Comparison of ENCODE assay signal across 17 mouse cellular contexts in the genomic region with DNA sequence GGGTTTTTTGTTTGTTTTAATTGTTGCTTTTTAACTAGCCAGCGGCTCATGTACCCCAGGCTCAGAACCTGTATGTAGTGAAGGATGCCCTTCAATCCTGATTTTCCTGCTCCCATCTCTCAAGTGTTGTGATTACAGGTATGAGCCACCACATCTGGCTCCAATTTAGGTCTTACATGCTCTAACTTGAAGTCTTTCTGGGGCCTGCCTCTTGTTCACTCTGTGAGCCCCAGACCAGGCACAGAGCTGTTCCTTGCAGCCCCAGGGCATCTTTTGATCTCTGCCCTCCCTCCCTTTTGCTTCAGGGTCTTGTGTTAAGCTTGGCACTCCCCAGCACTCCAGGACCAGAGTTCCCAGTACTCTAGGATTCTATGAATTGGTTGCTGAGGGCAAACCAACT.
"Had no signal": no experiment of that assay in that cellular context is flagged by ENCODE, and none has a peak within 500 bp of the region (broad histone marks: within the 10 kb centered on the region; RNA-seq: fewer than 3 reads in every experiment).

No protein-coding gene starts in this region.

- H3K36me3 ChIP-seq: midbrain, embryonic 15.5 days; stomach, embryonic 15.5 days had no signal

- DNase-seq: kidney, adult 2 months; kidney, postnatal 10 days; kidney, postnatal 36 days; layer of hippocampus, postnatal 36 days; lung, adult 2 months; spleen, adult 18-20 months; thymus, adult 18-20 months; thymus, postnatal 36 days had no signal

- H3K27me3 ChIP-seq: limb, embryonic 15.5 days; liver, embryonic 12.5 days; midbrain, embryonic 12.5 days; midbrain, embryonic 15.5 days; stomach, embryonic 15.5 days had no signal

- H3K4me1 ChIP-seq: stomach, embryonic 15.5 days had no signal

- H3K9ac ChIP-seq: limb, embryonic 15.5 days; liver, embryonic 12.5 days; midbrain, embryonic 12.5 days; midbrain, embryonic 15.5 days; stomach, embryonic 15.5 days had no signal

- H3K9me3 ChIP-seq: limb, embryonic 15.5 days; liver, embryonic 12.5 days; midbrain, embryonic 12.5 days; midbrain, embryonic 15.5 days; stomach, embryonic 15.5 days had no signal

- H3K4me2 ChIP-seq: limb, embryonic 15.5 days; liver, embryonic 12.5 days; midbrain, embryonic 12.5 days; midbrain, embryonic 15.5 days; stomach, embryonic 15.5 days had no signal

- H3K27ac ChIP-seq: left cerebral cortex, adult 2 months; limb, embryonic 15.5 days; liver, embryonic 12.5 days; macrophage; midbrain, embryonic 12.5 days; midbrain, embryonic 15.5 days; stomach, embryonic 15.5 days had no signal

- H3K4me3 ChIP-seq: left cerebral cortex, adult 2 months; limb, embryonic 15.5 days; liver, embryonic 12.5 days; midbrain, embryonic 12.5 days; midbrain, embryonic 15.5 days; myocyte; stomach, embryonic 15.5 days had no signal

- ATAC-seq: intestine, postnatal 0 days; liver, embryonic 12.5 days; midbrain, embryonic 15.5 days had no signal
